In genomic region chr16:90400314-90400713, GRCm38 (mm10) we compare ENCODE assay signal across 8 mouse cellular contexts. TPM values are rescaled to one million over a fixed set of nuclear protein-coding genes. Genes with fewer than 3 reads are reported as not detected.
DNase-seq lines count a peak whose midpoint lies in the region; ATAC-seq and TF ChIP-seq lines count a peak whose summit lies in the region.

No protein-coding gene starts in this region.

- H3K9ac ChIP-seq in heart, embryonic 13.5 days: 0 out of 2 replicates have a peak overlapping the region, but pooled peaks have one; percentile 11
- no peak overlapping the region for H3K9ac ChIP-seq in intestine, postnatal 0 days (ENCODE audit: low read depth, low read length)
- H3K9ac ChIP-seq in neural tube, embryonic 11.5 days (ENCODE audit: low read length): no peak overlapping the region

- peaks cover 8% of the 10 kb centered on the region; the same call in 1 of the 2 replicates for H3K36me3 ChIP-seq in heart, embryonic 13.5 days
- no peaks in the 10 kb centered on the region for H3K36me3 ChIP-seq in intestine, postnatal 0 days (ENCODE audit: control insufficient read depth, insufficient read depth)
- peaks cover 4% of the 10 kb centered on the region for H3K36me3 ChIP-seq in neural tube, embryonic 11.5 days (ENCODE audit: control insufficient read depth, insufficient read depth, low read length)

- no peaks in the 10 kb centered on the region for H3K27me3 ChIP-seq in heart, embryonic 13.5 days (replicated peaks)
- H3K27me3 ChIP-seq in intestine, postnatal 0 days (replicated peaks; ENCODE audit: control insufficient read depth, insufficient read depth, low read length): no peaks in the 10 kb centered on the region
- H3K27me3 ChIP-seq in neural tube, embryonic 11.5 days (ENCODE audit: control insufficient read depth, insufficient read depth, low read length): no peaks in the 10 kb centered on the region

- DNase-seq in heart, adult 8-10 months (ENCODE audit: low spot score): no peak
- peak; percentile 82 for DNase-seq in embryo, embryonic 10.5 days (ENCODE audit: low spot score)
- DNase-seq in neural tube, embryonic 11.5 days (ENCODE audit: low spot score): peak; percentile 60
- no peak for DNase-seq in layer of hippocampus, adult 9-10 months (ENCODE audit: low spot score)
- DNase-seq in left cerebral cortex, adult 11 months (ENCODE audit: low spot score): no peak
- DNase-seq in right cerebral cortex, postnatal 14 days: no peak

- TF ChIP-seq CTCF in intestine, postnatal 0 days (IDR thresholded peaks at IDR 0.05; ENCODE audit: low read depth): no peak

- peak overlapping the region; percentile 54 for H3K4me2 ChIP-seq in heart, embryonic 13.5 days
- H3K4me2 ChIP-seq in intestine, postnatal 0 days (replicated peaks; ENCODE audit: low read depth): peak overlapping the region; percentile 21; the same call in 1 of the 2 replicates
- H3K4me2 ChIP-seq in neural tube, embryonic 11.5 days (ENCODE audit: low read depth): no peak overlapping the region

- H3K9me3 ChIP-seq in heart, embryonic 13.5 days: no peaks in the 10 kb centered on the region
- no peaks in the 10 kb centered on the region for H3K9me3 ChIP-seq in intestine, postnatal 0 days (ENCODE audit: control insufficient read depth)
- H3K9me3 ChIP-seq in neural tube, embryonic 11.5 days (ENCODE audit: control insufficient read depth, low read length): no peaks in the 10 kb centered on the region

- peak overlapping the region; percentile 80 for H3K27ac ChIP-seq in heart, embryonic 13.5 days (replicated peaks)
- H3K27ac ChIP-seq in intestine, postnatal 0 days (ENCODE audit: low read depth, low read length): no peak overlapping the region; the same call in 1 of the 2 replicates
- no peak overlapping the region for H3K27ac ChIP-seq in neural tube, embryonic 11.5 days (ENCODE audit: low read depth, low read length)

- peaks cover 58% of the 10 kb centered on the region for H3K4me1 ChIP-seq in heart, embryonic 13.5 days
- 0 out of 2 replicates have a peak, but pooled peaks cover 6% of the 10 kb centered on the region for H3K4me1 ChIP-seq in intestine, postnatal 0 days (replicated peaks; ENCODE audit: control insufficient read depth, insufficient read depth, low read length)
- H3K4me1 ChIP-seq in neural tube, embryonic 11.5 days (ENCODE audit: control insufficient read depth, insufficient read depth, low read length): peaks cover 5% of the 10 kb centered on the region; the same call in 1 of the 2 replicates

- no peak overlapping the region for H3K4me3 ChIP-seq in heart, embryonic 13.5 days
- H3K4me3 ChIP-seq in intestine, postnatal 0 days (ENCODE audit: low read depth, low read length): no peak overlapping the region
- H3K4me3 ChIP-seq in neural tube, embryonic 11.5 days (ENCODE audit: low read depth, low read length): no peak overlapping the region

- no peak for ATAC-seq in heart, embryonic 13.5 days (ENCODE audit: extremely low read depth, insufficient number of reproducible peaks, low FRiP score, low TSS enrichment)
- peak; percentile 61 for ATAC-seq in intestine, postnatal 0 days
- ATAC-seq in neural tube, embryonic 11.5 days (ENCODE audit: insufficient read depth, low FRiP score, low TSS enrichment): peak; percentile 41; the same call in 1 of the 2 replicates

- WGBS in heart, embryonic 13.5 days: 4% methylated on average over 5 of the region's 9 CpGs
- 10% methylated on average over 6 of the region's 9 CpGs for WGBS in intestine, postnatal 0 days
- 11% methylated on average over 9 of the region's 9 CpGs for WGBS in neural tube, embryonic 11.5 days

RNA-seq across cellular contexts. Expression of gene Hunk, which starts 14.5 kb away (rescaled TPM):
- 9.5 and 10.6 TPM in 2 replicates for polyA plus RNA-seq in heart, embryonic 13.5 days (2015; fragmentation: Nextera tagmentation; extraction: Ambion mirVana)
- under 1 TPM; 0.19 to 0.79 (median 0.45) TPM for total RNA-seq in heart, adult 8-10 months (2022)
- polyA plus RNA-seq in intestine, postnatal 0 days (2015; fragmentation: Nextera tagmentation; extraction: Ambion mirVana): 1.9 and 2.0 TPM in 2 replicates
- polyA plus RNA-seq in neural tube, embryonic 11.5 days (2014; fragmentation: Nextera tagmentation; extraction: Ambion mirVana): 9.8 and 10.1 TPM in 2 replicates

Comparison
In these comparisons a context has a peak if more than half of its experiments do, and no peak if none do; other contexts are left out.
1. DNase-seq: peak in embryo, embryonic 10.5 days (single experiment) and neural tube, embryonic 11.5 days (single experiment); none in heart, adult 8-10 months (single experiment), layer of hippocampus, adult 9-10 months (single experiment), left cerebral cortex, adult 11 months (single experiment) and right cerebral cortex, postnatal 14 days (single experiment).